Mouse (Mus musculus): ENCODE results near the gene Akna.

Gene Akna

DNA sequence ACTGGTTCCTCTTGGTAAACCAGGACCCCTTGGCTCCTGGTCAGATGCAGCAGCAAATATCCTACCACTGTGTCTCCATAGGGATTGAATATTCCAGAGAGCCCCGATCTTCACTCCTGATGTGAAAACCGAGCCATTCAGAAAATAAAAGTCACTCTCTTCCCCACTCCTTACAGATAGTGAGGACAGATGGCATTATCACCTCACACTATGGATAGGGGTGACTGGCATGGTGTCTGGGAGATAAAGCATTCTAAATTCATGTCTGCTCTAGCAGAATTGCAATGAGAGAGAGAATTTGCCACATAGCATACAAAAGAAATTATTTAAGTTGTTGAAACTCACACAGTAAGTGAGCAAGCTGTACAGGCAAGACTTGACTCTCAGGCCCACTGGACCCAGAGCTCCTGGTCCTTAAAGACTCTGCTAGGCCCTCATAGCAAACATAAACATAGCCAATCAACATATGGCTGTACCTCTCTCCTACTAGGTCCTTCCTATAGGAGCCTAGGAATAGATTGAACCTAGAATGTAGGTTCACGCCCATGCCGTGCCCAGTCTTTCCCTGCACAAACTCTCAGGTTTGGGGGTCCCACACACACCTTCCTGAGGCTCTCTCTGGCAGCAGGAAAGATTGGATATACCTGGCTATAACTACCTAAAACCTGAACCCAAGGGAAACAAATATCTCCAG lies 20.3 kb downstream of the Akna start:
- DNase-seq = no peak

DNA sequence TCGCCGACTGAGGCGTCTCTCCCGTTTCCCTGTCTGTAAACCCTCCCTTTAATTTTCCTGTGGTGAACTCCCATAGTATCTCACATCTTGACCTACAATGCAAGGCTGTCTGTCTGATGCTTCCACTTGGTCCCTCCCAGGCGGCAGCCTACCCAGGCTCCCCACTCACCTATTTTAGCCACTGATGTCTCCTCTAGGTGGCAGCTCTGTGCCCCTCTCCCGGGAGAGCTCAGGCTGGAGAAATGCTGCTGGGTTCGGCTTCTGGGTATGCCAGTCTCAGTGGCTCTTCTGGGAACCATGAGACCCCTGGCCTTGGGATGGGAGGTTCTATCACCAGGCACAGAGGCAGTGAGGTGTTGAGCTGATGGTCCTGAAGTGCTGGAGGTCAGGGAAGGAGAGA lies 25.7 kb downstream of the Akna start:
- no peak for DNase-seq

DNA sequence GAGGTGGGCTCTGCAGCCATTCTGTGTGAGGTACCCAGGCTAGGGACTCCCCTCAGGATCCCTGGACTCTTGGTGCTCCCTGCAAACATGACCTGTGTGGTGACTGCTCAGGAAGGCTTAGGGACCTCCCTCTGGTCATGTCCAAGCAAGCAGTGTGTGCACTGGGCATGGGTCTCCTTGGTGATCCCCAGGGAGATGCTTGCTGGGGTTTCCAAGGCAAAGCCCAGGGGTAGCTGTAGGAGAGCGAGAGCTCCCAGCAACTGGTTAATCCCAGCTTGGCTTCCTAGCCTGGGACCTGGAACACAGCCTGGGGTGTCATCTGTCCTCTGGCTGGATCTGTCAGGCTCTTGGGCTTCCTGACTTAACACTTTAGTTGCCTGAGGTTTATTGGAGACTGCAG lies 27.8 kb downstream of the Akna start:
- DNase-seq = peak; percentile 91

DNA sequence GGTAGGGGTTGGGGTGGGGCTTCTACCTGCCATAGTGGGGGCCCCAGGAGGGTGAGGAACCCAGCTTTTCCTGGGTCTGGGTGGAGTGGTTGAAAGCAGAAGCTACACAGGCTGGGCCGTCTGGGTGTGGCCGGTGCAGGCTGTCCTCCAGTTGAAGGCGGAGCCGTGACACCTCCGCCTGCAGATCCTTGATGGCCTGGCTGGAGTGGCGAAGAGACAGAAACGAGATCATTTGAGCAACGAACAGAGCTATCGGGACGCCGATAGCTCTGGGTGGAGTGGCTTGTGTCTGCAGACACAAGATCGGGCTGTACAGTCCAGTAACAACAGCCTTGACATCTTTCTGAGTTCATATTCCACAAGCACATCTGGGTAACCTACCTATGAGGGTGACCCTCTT lies 28.8 kb downstream of the Akna start:
- DNase-seq = no peak

DNA sequence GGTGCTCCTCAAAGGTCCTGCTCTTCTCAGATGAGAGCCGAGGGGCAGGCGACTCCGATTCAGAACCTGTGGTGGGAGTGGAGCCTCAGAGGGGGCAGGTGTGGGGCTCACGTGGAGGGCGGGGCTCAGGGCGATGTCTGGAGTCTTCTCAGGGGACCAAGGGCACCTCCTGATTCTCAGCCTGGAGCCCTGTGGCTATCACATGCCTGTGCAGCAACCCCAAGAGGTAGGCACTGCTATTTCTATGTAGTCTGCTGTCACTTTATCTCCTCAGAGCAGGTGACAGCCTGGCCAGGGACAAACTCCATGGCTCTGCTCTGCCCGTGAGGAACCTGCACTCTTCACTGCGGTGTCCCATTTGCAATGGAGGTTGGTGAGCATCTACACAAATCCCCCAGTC lies 29.8 kb downstream of the Akna start:
- DNase-seq = peak; percentile 87

DNA sequence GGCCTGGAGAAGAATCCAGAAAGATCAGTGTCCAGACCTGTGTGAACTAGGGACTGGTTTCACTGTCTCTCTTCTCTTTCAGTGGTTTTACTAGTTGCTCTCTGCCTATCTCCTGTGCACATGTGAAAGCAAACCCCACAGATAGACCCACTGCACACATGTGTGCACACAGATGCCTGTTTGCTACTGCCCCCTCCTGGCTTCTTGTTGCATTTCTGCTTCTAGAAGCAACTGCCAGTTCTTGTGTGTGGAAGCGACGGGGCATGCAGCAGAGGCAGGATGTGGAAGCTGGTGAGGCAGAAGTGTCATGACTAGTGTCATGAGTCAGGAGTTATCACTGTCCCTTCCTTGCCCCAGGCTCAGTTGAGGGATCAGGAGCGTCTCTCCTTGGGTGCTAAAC lies 31.3 kb downstream of the Akna start:
- DNase-seq = no peak

DNA sequence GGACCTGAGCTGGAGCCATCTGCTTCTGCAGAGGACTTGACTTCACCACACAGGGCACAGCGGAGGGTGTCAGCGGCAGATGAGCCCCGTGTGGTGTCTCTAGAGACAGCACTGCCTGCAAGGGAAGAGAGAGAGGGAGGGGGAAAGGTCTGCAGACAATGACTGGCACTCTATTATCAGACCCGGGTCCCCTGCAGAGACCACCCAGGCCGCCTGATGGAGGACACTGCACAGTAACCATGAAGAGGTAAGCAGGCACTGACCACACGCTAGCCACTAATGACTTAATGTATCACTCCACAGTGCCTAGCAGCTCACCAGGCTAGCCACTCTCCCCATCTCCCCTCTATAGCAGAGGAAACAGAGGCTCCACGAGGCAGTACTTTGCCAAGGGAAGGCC lies 32.3 kb downstream of the Akna start:
- DNase-seq = no peak

DNA sequence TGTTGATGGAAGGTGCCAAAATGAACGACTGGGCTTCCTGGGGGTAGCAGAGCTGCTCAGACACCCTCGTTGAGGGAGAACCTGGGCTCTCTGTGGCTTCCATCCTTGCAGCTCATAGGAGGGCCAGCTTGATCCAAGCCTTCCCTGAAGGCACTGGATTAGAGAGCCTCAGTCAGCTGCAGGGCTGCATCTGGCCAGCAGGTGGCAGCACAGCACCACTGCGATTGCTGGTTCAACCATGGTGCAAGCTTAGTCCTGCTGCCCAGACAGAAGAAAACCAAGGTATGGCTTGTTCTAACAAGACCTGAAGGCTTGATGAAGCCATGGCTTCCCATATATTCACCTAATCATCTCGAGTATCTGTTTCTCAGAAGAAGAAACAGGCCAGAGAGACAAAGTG lies 34.6 kb downstream of the Akna start:
- peak; percentile 97 for DNase-seq

DNA sequence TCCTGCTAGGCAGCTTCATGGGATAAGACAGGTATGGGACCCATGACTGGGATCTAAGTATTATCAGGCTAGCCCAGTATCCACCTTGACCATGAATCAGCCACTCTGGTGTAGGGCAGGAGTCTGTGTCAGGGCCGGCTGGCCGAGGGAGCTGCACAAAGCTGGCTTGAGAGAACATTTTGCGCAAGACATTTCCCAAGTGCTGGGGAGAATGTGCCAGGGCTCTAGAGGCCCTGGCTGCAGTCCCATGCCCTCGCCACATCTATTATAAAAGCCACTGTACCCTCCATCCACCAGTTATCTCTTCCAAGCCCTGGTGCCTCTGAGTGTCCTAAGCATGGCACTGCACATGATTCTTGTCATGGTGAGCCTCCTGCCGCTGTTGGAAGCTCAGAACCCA lies 41.0 kb downstream of the Akna start, which contains the start of gene Orm2:
Gene Orm2 (plus strand): TSS at position 300 of the 400 bp plus-strand sequence.
- DNase-seq = peak; percentile 94

DNA sequence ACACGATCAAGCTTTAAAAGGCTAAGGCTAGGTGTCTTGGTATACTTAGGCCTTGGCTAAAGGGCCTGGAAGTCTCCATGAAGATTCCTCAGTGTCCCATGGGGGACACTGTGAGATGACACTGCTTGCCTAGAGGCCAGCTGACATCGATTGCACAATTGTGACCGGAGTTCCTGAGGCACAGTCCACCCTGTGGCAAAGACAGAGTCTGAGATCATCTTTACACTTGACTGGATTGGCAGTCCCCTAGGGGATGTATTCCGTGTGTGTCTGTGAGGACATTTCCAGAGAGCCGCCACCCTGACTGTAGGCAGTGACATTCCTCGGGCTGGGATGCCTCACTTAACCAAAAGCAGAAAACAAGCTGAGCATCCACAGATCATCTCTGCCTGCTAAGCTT lies 43.3 kb downstream of the Akna start:
- DNase-seq = no peak

DNA sequence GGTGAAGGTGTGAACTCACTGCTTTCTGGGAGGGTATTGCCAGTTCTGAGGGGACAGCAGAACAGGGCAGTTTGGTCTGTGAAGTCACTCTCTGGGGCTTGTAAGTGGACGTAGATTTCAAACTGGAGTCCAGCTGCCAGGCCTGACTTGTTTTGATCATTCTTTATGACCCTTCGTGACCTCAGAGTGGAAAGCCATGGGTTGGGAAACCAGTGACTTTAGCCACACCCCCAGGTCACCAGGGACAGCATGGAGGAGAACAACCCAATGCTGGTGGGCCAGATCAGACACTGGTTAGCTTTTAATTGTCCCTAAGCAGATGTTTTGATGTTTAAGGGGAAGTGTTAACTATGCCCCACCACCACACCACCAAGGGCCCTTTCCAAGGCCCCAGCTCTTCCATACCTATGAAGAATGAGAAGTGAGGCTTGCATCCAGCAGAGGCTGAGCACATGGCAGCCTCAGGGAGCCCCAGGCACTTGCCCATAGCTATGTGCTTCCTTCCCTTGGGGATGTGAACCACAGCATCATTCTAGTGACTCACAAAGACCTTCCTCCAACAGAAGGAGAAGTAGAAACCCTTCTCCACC lies 46.1 kb downstream of the Akna start:
- peak; percentile 93 for DNase-seq

DNA sequence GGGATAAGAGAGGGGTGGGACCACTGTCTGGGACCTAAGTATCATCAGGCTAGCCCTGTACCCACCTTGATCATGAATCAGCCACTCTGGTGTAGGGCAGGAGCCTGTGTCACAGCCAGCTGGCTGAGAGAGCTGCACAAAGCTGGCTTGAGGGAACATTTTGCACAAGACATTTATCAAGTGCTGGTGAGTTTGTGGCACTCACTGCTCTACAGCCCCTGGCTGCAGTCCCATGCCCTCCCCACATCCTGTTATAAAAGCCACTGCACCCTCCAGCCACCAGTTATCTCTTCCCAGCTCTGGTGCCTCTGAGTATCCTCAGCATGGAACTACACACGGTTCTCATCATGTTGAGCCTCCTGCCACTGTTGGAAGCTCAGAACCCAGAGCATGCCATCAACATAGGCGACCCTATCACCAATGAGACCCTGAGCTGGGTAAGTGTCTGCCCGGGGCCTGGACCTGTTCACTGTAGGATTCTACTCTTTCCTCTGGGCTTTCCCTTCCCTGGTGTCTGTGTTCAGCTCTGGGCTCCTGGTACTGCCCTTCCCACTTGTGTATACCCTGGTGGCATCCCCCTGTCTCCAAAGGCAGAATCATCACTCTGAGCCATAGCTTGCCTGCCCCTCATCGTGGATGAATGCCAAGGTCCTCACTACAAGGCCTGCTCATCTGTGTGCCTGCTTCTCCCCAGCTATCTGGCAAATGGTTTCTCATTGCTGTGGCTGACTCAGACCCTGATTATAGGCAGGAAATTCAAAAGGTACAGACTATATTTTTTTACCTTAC lies 47.1 kb downstream of the Akna start, which contains the start of gene Orm3:
Gene Orm3 (plus strand): TSS at position 286 of the 789 bp plus-strand sequence.
- peak; percentile 98 for DNase-seq

DNA sequence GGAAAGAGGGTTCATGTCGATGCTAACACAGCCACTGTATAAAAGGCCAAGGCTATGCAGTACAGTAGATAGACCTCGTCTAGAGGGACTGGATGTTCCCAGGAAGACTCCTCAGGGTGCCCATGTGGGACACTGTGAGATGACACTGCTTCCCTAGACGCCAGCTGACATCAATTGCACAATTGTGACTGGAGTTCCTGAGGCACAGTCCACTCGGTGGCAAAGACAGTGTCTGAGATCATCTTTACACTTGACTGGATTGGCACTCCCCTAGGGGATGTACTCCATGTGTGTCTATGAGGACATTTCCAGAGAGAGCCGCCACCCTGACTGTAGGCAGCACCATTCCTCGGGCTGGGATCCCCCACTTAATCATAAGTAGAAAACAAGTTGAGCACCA lies 54.6 kb downstream of the Akna start:
- peak; percentile 83 for DNase-seq

DNA sequence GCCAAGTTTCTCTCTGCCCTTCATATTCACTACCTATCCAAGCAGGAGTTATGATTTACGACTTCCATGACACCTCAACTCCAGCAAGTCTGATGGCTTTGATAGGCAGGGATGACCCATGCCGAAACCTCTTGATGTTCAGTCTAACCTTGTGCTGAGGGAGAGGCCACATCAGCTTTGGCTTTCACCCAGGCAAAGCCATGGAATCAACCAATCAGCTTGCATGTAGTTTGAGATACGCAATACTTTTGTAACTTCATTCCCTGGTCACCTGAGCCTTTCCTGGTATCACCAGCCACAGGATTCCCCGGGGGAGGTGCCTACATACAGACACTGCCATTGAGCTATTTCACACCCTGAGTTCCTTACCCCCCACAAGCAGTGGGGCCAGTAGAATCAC lies 56.5 kb downstream of the Akna start:
- peak; percentile 77 for DNase-seq

DNA sequence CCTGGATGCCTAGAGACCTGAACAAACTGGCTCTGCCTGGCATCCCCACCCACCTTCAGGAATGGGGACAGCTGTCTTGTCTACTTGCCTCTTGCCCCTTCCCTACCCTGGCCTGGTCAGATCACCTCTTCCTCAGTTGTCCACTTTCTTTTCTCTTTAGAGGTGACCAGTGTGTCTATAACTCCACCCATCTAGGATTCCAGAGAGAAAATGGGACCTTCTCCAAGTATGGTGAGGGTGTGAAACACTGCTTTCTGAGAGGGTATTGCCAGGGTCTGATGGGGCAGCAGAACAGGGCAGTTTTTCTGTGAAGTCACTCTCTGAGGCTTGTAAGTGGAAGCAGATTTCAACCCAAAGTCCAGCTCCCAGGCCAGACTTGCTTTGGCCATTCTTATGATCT lies 57.9 kb downstream of the Akna start:
- peak; percentile 84 for DNase-seq

DNA sequence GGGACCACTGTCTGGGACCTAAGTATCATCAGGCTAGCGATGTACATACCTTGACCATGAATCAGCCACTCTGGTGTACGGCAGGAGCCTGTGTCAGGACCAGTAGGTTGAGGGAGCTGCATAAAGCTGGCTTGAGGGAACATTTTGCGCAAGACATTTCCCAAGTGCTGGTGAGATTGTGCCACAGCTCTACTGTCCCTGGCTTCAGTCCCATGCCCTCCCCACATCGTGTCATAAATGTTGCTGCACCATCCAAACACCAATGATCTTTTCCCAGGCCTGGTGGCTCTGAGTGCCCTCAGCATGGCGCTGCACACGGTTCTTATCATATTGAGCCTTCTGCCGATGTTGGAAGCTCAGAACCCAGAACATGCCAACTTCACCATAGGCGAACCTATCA lies 58.9 kb downstream of the Akna start, which contains the start of gene Orm1:
Gene Orm1 (plus strand): TSS at position 266 of the 400 bp plus-strand sequence.
- DNase-seq = peak; percentile 72

DNA sequence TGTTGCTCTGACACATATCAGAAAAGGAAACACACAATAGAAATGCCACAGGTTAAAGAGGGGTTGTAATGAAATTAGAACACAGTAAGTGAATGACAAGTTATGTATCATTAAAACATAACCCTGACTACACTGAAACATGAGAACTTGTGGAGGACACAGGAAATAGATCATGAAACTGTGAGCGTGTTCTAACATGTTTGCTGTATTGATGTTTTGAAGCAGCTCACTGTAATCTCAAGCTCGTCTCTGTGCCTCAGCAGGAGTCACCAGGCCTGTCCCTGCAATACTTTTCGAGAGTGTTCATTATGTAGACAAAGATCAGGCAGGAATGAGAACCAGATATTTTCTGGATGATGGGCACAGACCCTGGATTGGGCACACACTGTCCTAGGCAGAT lies 59.5 kb downstream of the Akna start:
- no peak for DNase-seq

DNA sequence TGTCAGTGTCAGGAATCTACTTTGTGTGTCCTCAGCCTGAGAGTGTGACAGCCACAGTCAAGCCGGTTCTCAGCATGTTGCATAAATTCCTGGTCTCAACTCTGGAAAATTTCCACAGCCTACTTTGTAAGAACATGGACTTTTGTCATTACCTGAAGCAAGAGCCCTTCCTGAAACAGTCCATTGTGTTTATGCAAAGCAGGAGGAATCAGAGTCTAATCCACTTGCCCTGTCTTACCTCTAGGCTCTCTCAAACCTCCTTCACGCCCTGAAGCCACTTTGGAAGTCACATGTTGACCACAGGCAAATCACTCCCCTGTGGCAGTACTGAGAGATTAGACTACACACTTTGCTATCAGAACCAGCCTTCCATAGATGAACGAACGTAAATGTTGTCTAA lies 60.7 kb downstream of the Akna start:
- DNase-seq = peak; percentile 23

DNA sequence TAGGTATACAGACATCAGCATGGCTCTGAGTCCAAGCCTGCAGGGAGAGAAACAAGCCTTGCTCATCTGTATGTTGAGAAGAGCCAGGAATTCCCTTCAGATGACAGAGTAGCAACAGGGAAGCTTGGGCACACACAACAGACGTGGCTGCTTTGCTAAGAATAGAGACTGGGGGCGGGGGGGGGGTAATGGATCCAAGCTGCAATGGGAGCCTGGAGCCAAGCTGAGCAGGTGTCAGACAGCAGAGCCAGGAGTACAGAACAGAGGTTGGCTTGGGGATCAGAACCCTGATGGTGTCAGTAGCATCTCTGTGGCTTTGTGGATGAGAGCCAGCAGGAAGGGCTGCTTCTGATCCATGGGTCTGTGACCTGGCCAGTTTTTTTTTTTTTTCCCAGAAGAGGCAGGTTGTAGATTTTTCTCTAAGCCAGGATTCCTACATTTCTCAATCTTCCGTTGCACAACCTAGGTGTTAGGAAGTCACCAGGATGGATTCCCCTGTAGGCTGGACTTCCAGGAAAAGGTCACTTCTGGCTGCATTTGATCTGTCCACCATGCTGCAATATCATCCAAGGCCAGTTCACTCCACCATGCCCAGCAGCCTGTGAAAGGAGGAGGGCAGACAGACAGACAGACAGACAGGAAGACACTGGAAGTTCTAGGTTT lies 64.6 kb downstream of the Akna start:
- peak; percentile 80 for DNase-seq

DNA sequence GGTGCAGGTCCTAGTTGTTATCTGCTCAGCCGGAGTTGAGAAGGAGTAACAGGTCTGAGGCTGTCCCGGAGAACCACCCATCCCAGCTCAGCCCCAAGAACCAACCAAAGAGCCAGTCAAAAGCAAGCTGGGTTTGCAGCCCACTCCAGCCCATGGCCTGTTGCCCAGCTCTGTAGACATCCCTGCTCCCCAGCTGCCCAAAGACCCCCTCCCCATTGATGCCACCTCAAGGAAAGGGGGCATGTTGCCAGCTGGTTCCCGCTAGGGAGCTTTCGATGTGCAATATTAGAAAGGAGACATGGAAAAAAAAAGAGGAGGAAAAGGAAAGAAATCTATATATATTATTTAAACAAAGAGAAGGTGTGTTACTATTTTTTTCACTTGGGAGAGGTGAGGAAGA lies 69.8 kb downstream of the Akna start:
- no peak for DNase-seq

DNA sequence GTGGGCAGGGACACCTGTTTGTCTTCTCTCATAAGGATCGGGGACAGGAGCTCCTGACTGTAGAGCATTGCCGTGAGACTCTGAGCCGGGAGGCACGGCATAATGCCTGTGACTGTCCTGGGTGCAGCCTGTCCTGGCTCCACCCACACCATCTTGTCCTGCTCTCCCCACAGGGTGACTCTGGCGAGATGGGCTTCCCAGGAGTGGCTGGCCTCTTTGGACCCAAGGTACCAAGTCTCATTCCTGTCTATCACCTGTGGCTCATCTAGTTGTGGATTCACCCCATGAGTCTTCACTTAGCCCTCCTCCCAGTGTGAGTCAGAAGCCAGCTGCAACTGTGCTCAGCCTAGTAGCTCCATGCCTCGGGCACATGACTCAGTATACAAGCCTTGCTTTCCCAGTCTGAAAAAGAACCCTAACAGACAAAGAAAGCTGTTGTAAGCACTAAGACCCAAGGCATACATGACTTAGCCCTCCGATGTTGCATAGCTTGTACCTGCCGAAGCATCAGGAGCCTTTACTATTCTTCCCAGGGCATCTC lies 79.8 kb downstream of the Akna start:
- DNase-seq = no peak

DNA sequence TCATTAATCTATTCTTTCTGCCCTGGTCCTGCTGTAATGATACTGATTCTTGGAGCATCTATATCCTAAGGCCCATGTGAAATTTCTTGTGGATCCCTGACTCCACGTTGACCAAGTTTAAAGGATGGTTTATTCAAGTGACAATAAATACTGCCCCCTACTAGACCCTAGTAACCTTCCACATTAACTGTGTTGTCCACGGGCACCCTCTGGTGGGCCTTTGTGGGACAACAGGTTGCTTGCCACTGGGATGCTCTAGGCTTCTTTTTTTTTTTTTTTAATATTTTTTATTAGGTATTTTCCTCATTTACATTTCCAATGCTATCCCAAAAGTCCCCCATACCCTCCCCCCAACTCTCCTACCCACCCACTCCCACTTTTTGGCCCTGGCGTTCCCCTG lies 83.6 kb downstream of the Akna start:
- peak; percentile 88 for DNase-seq
